17 mouse cellular contexts compared by ENCODE assay signal in the genomic region with DNA sequence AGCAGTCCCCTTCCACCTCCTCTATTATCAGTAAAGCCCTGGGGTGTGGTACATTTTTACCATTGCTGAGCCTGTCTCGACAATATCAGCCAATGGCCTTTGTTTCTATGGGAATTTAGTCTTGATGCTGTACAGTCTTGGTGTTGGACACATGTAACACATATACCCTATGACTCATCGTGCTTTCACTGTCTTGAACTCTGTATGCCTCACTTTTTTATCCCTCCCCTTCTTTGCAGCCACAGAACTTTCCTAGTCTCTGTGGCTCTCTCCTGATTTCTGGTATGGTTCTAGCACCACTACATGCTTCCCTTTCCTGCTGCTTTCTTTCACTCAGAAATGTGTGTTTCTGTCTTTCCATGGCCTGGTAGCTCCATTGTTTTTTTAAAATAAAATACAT.
"Had no signal": no experiment of that assay in that cellular context is flagged by ENCODE, and none has a peak within 500 bp of the region (broad histone marks: within the 10 kb centered on the region; RNA-seq: fewer than 3 reads in every experiment).

No protein-coding gene starts in this region.

- H3K27me3 ChIP-seq: kidney, embryonic 15.5 days; limb, embryonic 13.5 days; liver, embryonic 12.5 days; liver, embryonic 15.5 days; lung, embryonic 15.5 days; megakaryocyte, embryonic 14.5 days; midbrain, embryonic 13.5 days had no signal

- DNase-seq: kidney, adult 2 months; kidney, postnatal 10 days; layer of hippocampus, postnatal 36 days; left cerebral cortex, postnatal 4 days; liver; lung, postnatal 10 days; thymus, adult 18-20 months; thymus, postnatal 36 days had no signal

- ATAC-seq: liver, embryonic 12.5 days; midbrain, embryonic 13.5 days had no signal

- H3K36me3 ChIP-seq: kidney, embryonic 15.5 days; limb, embryonic 13.5 days; liver, embryonic 12.5 days; liver, embryonic 15.5 days; lung, embryonic 15.5 days; midbrain, embryonic 10.5 days; midbrain, embryonic 13.5 days had no signal

- H3K27ac ChIP-seq: kidney, embryonic 15.5 days; left cerebral cortex, adult 2 months; limb, embryonic 13.5 days; liver, embryonic 12.5 days; liver, embryonic 15.5 days; lung, embryonic 15.5 days; midbrain, embryonic 10.5 days; midbrain, embryonic 13.5 days had no signal

- H3K9ac ChIP-seq: kidney, embryonic 15.5 days; limb, embryonic 13.5 days; liver, embryonic 12.5 days; liver, embryonic 15.5 days; lung, embryonic 15.5 days; midbrain, embryonic 13.5 days had no signal

- H3K4me2 ChIP-seq: kidney, embryonic 15.5 days; limb, embryonic 13.5 days; liver, embryonic 12.5 days; liver, embryonic 15.5 days; lung, embryonic 15.5 days; midbrain, embryonic 13.5 days had no signal

- H3K4me3 ChIP-seq: kidney, embryonic 15.5 days; left cerebral cortex, adult 2 months; limb, embryonic 13.5 days; liver, embryonic 12.5 days; liver, embryonic 15.5 days; lung, embryonic 15.5 days; megakaryocyte, embryonic 14.5 days; midbrain, embryonic 10.5 days; midbrain, embryonic 13.5 days had no signal

- H3K9me3 ChIP-seq: kidney, embryonic 15.5 days; limb, embryonic 13.5 days; liver, embryonic 12.5 days; liver, embryonic 15.5 days; lung, embryonic 15.5 days; megakaryocyte, embryonic 14.5 days; midbrain, embryonic 10.5 days; midbrain, embryonic 13.5 days had no signal

- H3K4me1 ChIP-seq: kidney, embryonic 15.5 days; limb, embryonic 13.5 days; liver, embryonic 12.5 days; liver, embryonic 15.5 days; lung, embryonic 15.5 days; megakaryocyte, embryonic 14.5 days; midbrain, embryonic 10.5 days; midbrain, embryonic 13.5 days had no signal
